Mouse (Mus musculus) midbrain, embryonic 11.5 days (tissue): Measurements from ENCODE around the gene Tmem117. TPM values are rescaled to one million over a fixed set of nuclear protein-coding genes. Genes with fewer than 3 reads are reported as not detected.

Source experiments
- ATAC-seq: fragments of 200-750 bp; cut with Nextera tagmentation; 2 replicates; pipeline ENCODE4 v1.8.0; 2017; ENCODE audit warnings: moderate TSS enrichment, moderate library complexity; ENCODE audit not compliant: low FRiP score
- DNase-seq: peaks from one replicate; pipeline ENCODE4 v3.0.0; 2015; ENCODE audit warnings: low spot score; ENCODE audit errors: missing footprints
- H3K27ac ChIP-seq: fragments of 300-500 bp; sonication (generic); 2 replicates; pipeline ENCODE4 v1.5.1; 2014; ENCODE audit warnings: low read depth, low read length
- H3K27me3 ChIP-seq: fragments of 300-500 bp; sonication (generic); 2 replicates; pipeline ENCODE4 v1.6.1; 2014; ENCODE audit warnings: mild to moderate bottlenecking, low read length, moderate library complexity, mixed read lengths; ENCODE audit not compliant: control insufficient read depth, insufficient read depth
- H3K36me3 ChIP-seq: fragments of 300-500 bp; sonication (generic); 2 replicates; pipeline ENCODE4 v1.6.1; 2014; ENCODE audit warnings: mild to moderate bottlenecking, low read length, moderate library complexity, mixed read lengths; ENCODE audit not compliant: control insufficient read depth, insufficient read depth
- H3K4me1 ChIP-seq: fragments of 300-500 bp; sonication (generic); 2 replicates; pipeline ENCODE4 v1.6.1; 2014; ENCODE audit warnings: low read length; ENCODE audit not compliant: control insufficient read depth, insufficient read depth
- H3K4me2 ChIP-seq: fragments of 300-500 bp; sonication (generic); 2 replicates; pipeline ENCODE4 v1.6.1; 2014; ENCODE audit warnings: mild to moderate bottlenecking, moderate library complexity
- H3K4me3 ChIP-seq: fragments of 300-500 bp; sonication (generic); 2 replicates; pipeline ENCODE4 v1.5.1; 2014; ENCODE audit warnings: low read depth, low read length
- H3K9ac ChIP-seq: fragments of 300-500 bp; sonication (generic); 2 replicates; pipeline ENCODE4 v1.6.1; 2014; ENCODE audit warnings: low read length
- H3K9me3 ChIP-seq: fragments of 300-500 bp; sonication (generic); 2 replicates; pipeline ENCODE4 v1.6.1; 2016; ENCODE audit warnings: low read length; ENCODE audit not compliant: control insufficient read depth
- WGBS: fragments of 180-500 bp; shearing (Covaris S2); extraction: QIAGEN DNeasy Blood & Tissue Kit; methylation state at CpG from one replicate; pipeline ENCODE4 v1.1.7; 2014; 5-methylcytosine and 5-hydroxymethylcytosine counted together
- polyA plus RNA-seq: library from polyadenylated mRNA; unstranded; fragments of >200 nt; fragmentation: Nextera tagmentation; extraction: Ambion mirVana; gene quantifications from 2 replicates; pipeline ENCODE4 v1.2.1, GENCODE M21; 2014

Tmem117 gene
- polyA plus RNA-seq, 1 experiment from 2014 or later = 1.7 TPM

- 90% methylated on average over 6 of the region's 6 CpGs for WGBS
- no peak overlapping the region for H3K27ac ChIP-seq
- H3K27me3 ChIP-seq = no peaks in the 10 kb centered on the region
- no peak overlapping the region for H3K4me3 ChIP-seq
- H3K9ac ChIP-seq = no peak overlapping the region
- ATAC-seq = no peak
- no peaks in the 10 kb centered on the region for H3K4me1 ChIP-seq
- DNase-seq = no peak
- H3K36me3 ChIP-seq = no peaks in the 10 kb centered on the region
- H3K9me3 ChIP-seq = no peaks in the 10 kb centered on the region
- no peak overlapping the region for H3K4me2 ChIP-seq
These were observed 338.0 kb downstream of the Tmem117 start for GRCm38 (mm10) chr15:94967004-94967403.

GRCm38 (mm10) chr15:94968403-94969180 lies 339.6 kb downstream of the Tmem117 start:
- Histone ChIP-seq H3K4me3 (no peak overlapping the region), H3K9me3 (no peaks in the 10 kb centered on the region), H3K4me2 (no peak overlapping the region), H3K9ac (no peak overlapping the region), H3K27me3 (no peaks in the 10 kb centered on the region), H3K27ac (no peak overlapping the region), H3K36me3 (no peaks in the 10 kb centered on the region), H3K4me1 (no peaks in the 10 kb centered on the region)
- DNase-seq (no peak), ATAC-seq (no peak)
- 89% methylated on average over 13 of the region's 13 CpGs for WGBS

GRCm38 (mm10) chr15:94981798-94982197 lies 352.8 kb downstream of the Tmem117 start:
- H3K9ac ChIP-seq = no peak overlapping the region
- 91% methylated on average over 4 of the region's 4 CpGs for WGBS
- H3K9me3 ChIP-seq = no peaks in the 10 kb centered on the region
- no peaks in the 10 kb centered on the region for H3K4me1 ChIP-seq
- ATAC-seq (no peak), DNase-seq (no peak)
- H3K4me2 ChIP-seq = no peak overlapping the region
- H3K4me3 ChIP-seq = no peak overlapping the region
- H3K27me3 ChIP-seq = no peaks in the 10 kb centered on the region
- H3K27ac ChIP-seq = no peak overlapping the region
- H3K36me3 ChIP-seq = no peaks in the 10 kb centered on the region

GRCm38 (mm10) chr15:94995352-94995751 lies 366.3 kb downstream of the Tmem117 start:
- no peak overlapping the region for H3K27ac ChIP-seq
- no peak overlapping the region for H3K9ac ChIP-seq
- H3K4me1 ChIP-seq = no peaks in the 10 kb centered on the region
- H3K27me3 ChIP-seq = no peaks in the 10 kb centered on the region
- no peak overlapping the region for H3K4me3 ChIP-seq
- no peaks in the 10 kb centered on the region for H3K36me3 ChIP-seq
- WGBS = 77% methylated on average over 9 of the region's 9 CpGs
- ATAC-seq (no peak), DNase-seq (no peak)
- no peak overlapping the region for H3K4me2 ChIP-seq
- no peaks in the 10 kb centered on the region for H3K9me3 ChIP-seq

GRCm38 (mm10) chr15:95005121-95005824 lies 376.2 kb downstream of the Tmem117 start:
- Histone ChIP-seq H3K36me3 (no peaks in the 10 kb centered on the region), H3K9me3 (no peaks in the 10 kb centered on the region), H3K27me3 (no peaks in the 10 kb centered on the region), H3K4me1 (no peaks in the 10 kb centered on the region), H3K9ac (no peak overlapping the region), H3K4me2 (no peak overlapping the region), H3K4me3 (no peak overlapping the region), H3K27ac (no peak overlapping the region)
- 82% methylated on average over 8 of the region's 8 CpGs for WGBS
- no peak for DNase-seq
- no peak for ATAC-seq

- Histone ChIP-seq H3K27ac (no peak overlapping the region), H3K4me3 (no peak overlapping the region), H3K9ac (no peak overlapping the region), H3K4me1 (no peaks in the 10 kb centered on the region), H3K9me3 (no peaks in the 10 kb centered on the region), H3K36me3 (no peaks in the 10 kb centered on the region), H3K4me2 (no peak overlapping the region), H3K27me3 (no peaks in the 10 kb centered on the region)
- no peak for DNase-seq
- WGBS = 86% methylated on average over 7 of the region's 7 CpGs
- ATAC-seq = no peak
These were observed 393.2 kb downstream of the Tmem117 start for GRCm38 (mm10) chr15:95022251-95022650.

- no peak for ATAC-seq
These were observed 395.4 kb downstream of the Tmem117 start for GRCm38 (mm10) chr15:95024401-95024800.

GRCm38 (mm10) chr15:95028862-95029486 lies 399.9 kb downstream of the Tmem117 start:
- no peak overlapping the region for H3K27ac ChIP-seq
- ATAC-seq = no peak

More at GRCm38 (mm10) chr15:95024401-95024800, 395.4 kb downstream of the Tmem117 start:
- Histone ChIP-seq H3K36me3 (no peaks in the 10 kb centered on the region), H3K4me3 (no peak overlapping the region), H3K4me2 (no peak overlapping the region), H3K4me1 (no peaks in the 10 kb centered on the region), H3K9ac (no peak overlapping the region), H3K27ac (no peak overlapping the region), H3K9me3 (no peaks in the 10 kb centered on the region), H3K27me3 (no peaks in the 10 kb centered on the region)
- no peak for DNase-seq
- 82% methylated on average over 6 of the region's 6 CpGs for WGBS

GRCm38 (mm10) chr15:95029487-95029875 lies 400.4 kb downstream of the Tmem117 start:
- DNase-seq = no peak
- Histone ChIP-seq H3K27ac (no peak overlapping the region), H3K4me1 (no peaks in the 10 kb centered on the region), H3K9me3 (no peaks in the 10 kb centered on the region), H3K27me3 (no peaks in the 10 kb centered on the region), H3K4me3 (no peak overlapping the region), H3K4me2 (no peak overlapping the region), H3K9ac (no peak overlapping the region), H3K36me3 (no peaks in the 10 kb centered on the region)
- WGBS = 72% methylated on average over 5 of the region's 5 CpGs
- ATAC-seq = no peak

More at GRCm38 (mm10) chr15:95028862-95029486, 399.9 kb downstream of the Tmem117 start:
- Histone ChIP-seq H3K4me2 (no peak overlapping the region), H3K9me3 (no peaks in the 10 kb centered on the region), H3K9ac (no peak overlapping the region), H3K27me3 (no peaks in the 10 kb centered on the region), H3K36me3 (no peaks in the 10 kb centered on the region), H3K4me3 (no peak overlapping the region), H3K4me1 (no peaks in the 10 kb centered on the region)
- WGBS = 86% methylated on average over 13 of the region's 13 CpGs
- no peak for DNase-seq
